Mouse (Mus musculus) frontal cortex, postnatal 25 days (tissue): Measurements from ENCODE around the gene Lama5.

Source experiments
- DNase-seq, 2 experiments: peaks; one replicate each; pipeline ENCODE4 v3.0.0; 2022; ENCODE audit warnings: low spot score in 2 of 2

The Lama5 gene

GRCm38 (mm10) chr2:180254436-180255209, 29.0 kb upstream of the Lama5 start:
- DNase-seq: no peak

- no peak for DNase-seq
Observed at GRCm38 (mm10) chr2:180251838-180252237, 26.2 kb upstream of the Lama5 start.

- peak; percentile 57 to 67 for DNase-seq
Observed at GRCm38 (mm10) chr2:180250930-180251611, 25.4 kb upstream of the Lama5 start.

GRCm38 (mm10) chr2:180248947-180249660, 23.4 kb upstream of the Lama5 start:
- DNase-seq: no peak

- DNase-seq: no peak
Observed at GRCm38 (mm10) chr2:180247916-180248315, 22.3 kb upstream of the Lama5 start.

GRCm38 (mm10) chr2:180243108-180243507, 17.4 kb upstream of the Lama5 start:
- DNase-seq: no peak

- DNase-seq: no peak
Observed at GRCm38 (mm10) chr2:180238591-180238990, 12.9 kb upstream of the Lama5 start.

GRCm38 (mm10) chr2:180237601-180238345, 12.1 kb upstream of the Lama5 start:
- no peak for DNase-seq

GRCm38 (mm10) chr2:180236930-180237329, 11.3 kb upstream of the Lama5 start:
- no peak for DNase-seq

GRCm38 (mm10) chr2:180236500-180236899, 10.8 kb upstream of the Lama5 start:
- DNase-seq: no peak

- DNase-seq: no peak
Observed at GRCm38 (mm10) chr2:180235788-180236187, 10.1 kb upstream of the Lama5 start.

- DNase-seq: no peak
Observed at GRCm38 (mm10) chr2:180234980-180235379, 9.3 kb upstream of the Lama5 start.

GRCm38 (mm10) chr2:180234353-180234752, 8.7 kb upstream of the Lama5 start:
- DNase-seq: no peak

- no peak for DNase-seq
Observed at GRCm38 (mm10) chr2:180233101-180233904, 7.6 kb upstream of the Lama5 start.

- no peak for DNase-seq
Observed at GRCm38 (mm10) chr2:180230482-180230881, 4.8 kb upstream of the Lama5 start.

- no peak for DNase-seq
Observed at GRCm38 (mm10) chr2:180229129-180229528, 3.5 kb upstream of the Lama5 start.

GRCm38 (mm10) chr2:180228592-180228991, 2.9 kb upstream of the Lama5 start:
- no peak for DNase-seq

- DNase-seq: no peak
Observed at GRCm38 (mm10) chr2:180228060-180228458, 2.4 kb upstream of the Lama5 start.

- no peak for DNase-seq
Observed at GRCm38 (mm10) chr2:180227262-180228059, 1.8 kb upstream of the Lama5 start.
